15 mouse cellular contexts compared by ENCODE assay signal in the genomic region with DNA sequence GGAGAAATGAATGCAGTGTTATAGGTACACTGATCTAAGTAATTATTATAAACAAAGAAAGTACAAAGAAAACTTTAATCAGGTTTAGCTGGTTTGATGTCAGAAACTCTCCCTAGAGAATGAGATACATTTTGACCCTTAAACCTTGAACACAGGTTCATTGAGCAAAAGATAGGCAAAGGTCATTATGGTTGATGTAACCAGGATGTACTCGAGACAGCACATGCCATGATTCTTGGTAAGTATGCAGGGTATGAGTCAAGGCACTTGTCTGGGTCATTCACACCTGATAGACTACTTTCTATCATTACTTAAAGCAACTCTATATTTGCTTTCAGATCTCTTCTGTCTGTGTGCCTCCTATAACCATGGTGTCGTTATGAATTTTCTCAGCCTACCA.
"Had no signal": no experiment of that assay in that cellular context is flagged by ENCODE, and none has a peak within 500 bp of the region (broad histone marks: within the 10 kb centered on the region; RNA-seq: fewer than 3 reads in every experiment).

No protein-coding gene starts in this region.

- DNase-seq: retina, postnatal 1 day; right cerebral cortex, adult 18-20 months; right cerebral cortex, postnatal 14 days; right cerebral cortex, postnatal 25 days; right cerebral cortex, postnatal 4 days; spleen, adult 18-20 months; thymus, adult 18-20 months; thymus, adult 2 months; thymus, postnatal 14 days; thymus, postnatal 25 days; thymus, postnatal 36 days; thymus, postnatal 4 days had no signal

- H3K36me3 ChIP-seq: neural tube, embryonic 15.5 days; stomach, embryonic 15.5 days had no signal

- H3K9ac ChIP-seq: neural tube, embryonic 15.5 days; stomach, embryonic 15.5 days had no signal

- H3K27ac ChIP-seq: neural tube, embryonic 15.5 days; stomach, embryonic 15.5 days; stomach, postnatal 0 days had no signal

- H3K9me3 ChIP-seq: neural tube, embryonic 15.5 days; stomach, embryonic 15.5 days had no signal

- H3K4me2 ChIP-seq: neural tube, embryonic 15.5 days; stomach, embryonic 15.5 days had no signal

- H3K4me1 ChIP-seq: neural tube, embryonic 15.5 days; stomach, embryonic 15.5 days had no signal

- H3K4me3 ChIP-seq: neural tube, embryonic 15.5 days; stomach, embryonic 15.5 days had no signal

- H3K27me3 ChIP-seq: neural tube, embryonic 15.5 days; stomach, embryonic 15.5 days had no signal
